Mouse (Mus musculus) liver, embryonic 11.5 days (tissue): ENCODE measurements around the gene Cyp4x1. TPM values are rescaled to one million over a fixed set of nuclear protein-coding genes. Genes with fewer than 3 reads are reported as not detected.
"Not testable (repeated sequence)": the region's sequence is repeated elsewhere in the genome, so short reads cannot be mapped to it uniquely, and the experiment has no call there.

Experiments used
- ATAC-seq: fragments of 200-750 bp; cut with Nextera tagmentation; replicated peaks from 2 replicates; pipeline ENCODE4 v1.8.0; 2017; ENCODE audit warnings: moderate number of reproducible peaks, mild to moderate bottlenecking, moderate TSS enrichment, moderate library complexity; ENCODE audit not compliant: low FRiP score
- DNase-seq: peaks from one replicate; pipeline ENCODE4 v3.0.0-alpha.2; 2017; ENCODE audit warnings: low spot score
- H3K27ac ChIP-seq: fragments of 300-500 bp; sonication (generic); 2 replicates; pipeline ENCODE4 v1.5.1; 2014; ENCODE audit warnings: mild to moderate bottlenecking, low read depth, low read length, control low read depth
- H3K27me3 ChIP-seq: fragments of 300-500 bp; sonication (generic); replicated peaks from 2 replicates; pipeline ENCODE4 v1.6.1; 2014; ENCODE audit warnings: low read length, mixed read lengths; ENCODE audit not compliant: control insufficient read depth, insufficient read depth
- H3K36me3 ChIP-seq: fragments of 300-500 bp; sonication (generic); 2 replicates; pipeline ENCODE4 v1.6.1; 2014; ENCODE audit warnings: mild to moderate bottlenecking, low read length, moderate library complexity, mixed read lengths; ENCODE audit not compliant: control insufficient read depth, insufficient read depth
- H3K4me1 ChIP-seq: fragments of 300-500 bp; sonication (generic); replicated peaks from 2 replicates; pipeline ENCODE4 v1.6.1; 2014; ENCODE audit warnings: low read length, mixed read lengths; ENCODE audit not compliant: control insufficient read depth, insufficient read depth
- H3K4me2 ChIP-seq: fragments of 300-500 bp; sonication (generic); 2 replicates; pipeline ENCODE4 v1.6.1; 2014; ENCODE audit warnings: mild to moderate bottlenecking, control low read depth, moderate library complexity
- H3K4me3 ChIP-seq: fragments of 300-500 bp; sonication (generic); 2 replicates; pipeline ENCODE4 v1.5.1; 2014; ENCODE audit warnings: low read depth, low read length, control low read depth
- H3K9ac ChIP-seq: fragments of 300-500 bp; sonication (generic); 2 replicates; pipeline ENCODE4 v1.6.1; 2014; ENCODE audit warnings: low read depth, low read length, control low read depth
- H3K9me3 ChIP-seq: fragments of 300-500 bp; sonication (generic); 2 replicates; pipeline ENCODE4 v1.6.1; 2016; ENCODE audit warnings: low read length, inconsistent platforms, mixed read lengths; ENCODE audit not compliant: control insufficient read depth
- WGBS: fragments of 180-500 bp; shearing (Covaris S2); extraction: QIAGEN DNeasy Blood & Tissue Kit; methylation state at CpG from one replicate; pipeline ENCODE4 v1.1.7; 2014; 5-methylcytosine and 5-hydroxymethylcytosine counted together
- polyA plus RNA-seq: library from polyadenylated mRNA; unstranded; fragments of >200 nt; fragmentation: Nextera tagmentation; extraction: Ambion mirVana; gene quantifications from 2 replicates; pipeline ENCODE4 v1.2.1, GENCODE M21; 2014

Cyp4x1 gene
- polyA plus RNA-seq, result 0.29 and 0.30 TPM in 2 replicates

DNA sequence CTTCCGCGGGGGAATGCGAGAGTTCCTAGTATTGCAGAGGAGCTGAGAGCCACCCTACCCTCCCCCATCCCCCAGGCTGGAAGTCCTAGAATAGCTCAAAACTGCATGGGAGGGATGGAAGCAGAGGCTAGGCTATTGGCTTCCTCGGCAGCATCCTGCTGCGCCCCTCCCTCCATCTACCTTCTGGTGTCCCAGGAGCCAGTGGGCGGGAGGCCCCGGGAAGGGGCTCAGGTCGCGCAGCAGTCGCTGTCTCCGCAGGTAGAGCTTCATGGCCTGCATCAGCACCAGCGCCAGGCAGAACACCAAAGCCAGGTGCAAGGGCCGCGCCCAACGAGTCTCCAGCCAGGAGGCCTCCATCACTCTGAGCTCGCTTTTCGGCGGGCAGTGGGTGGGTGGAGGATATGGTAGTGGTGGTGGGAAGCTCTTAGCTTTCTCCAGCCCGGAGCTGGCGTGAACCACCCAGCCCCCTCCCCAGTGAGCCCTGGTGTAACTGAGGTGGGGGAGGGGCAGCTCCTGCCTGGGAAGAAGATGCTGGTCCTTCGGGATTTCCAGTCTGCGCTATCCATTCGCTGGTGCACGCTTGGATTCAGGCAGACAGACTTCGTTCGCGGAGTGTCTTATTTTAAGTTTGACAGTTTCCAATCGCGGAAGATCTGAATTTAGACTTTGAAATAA lies at the start of gene Cyp4x1:
Cyp4x1 (minus strand) TSS at position 661 of the 675 bp plus-strand sequence.
- peak; percentile 53 for ATAC-seq
- peak; percentile 39 for DNase-seq
- WGBS, result 1% methylated on average over 29 of the region's 29 CpGs

DNA sequence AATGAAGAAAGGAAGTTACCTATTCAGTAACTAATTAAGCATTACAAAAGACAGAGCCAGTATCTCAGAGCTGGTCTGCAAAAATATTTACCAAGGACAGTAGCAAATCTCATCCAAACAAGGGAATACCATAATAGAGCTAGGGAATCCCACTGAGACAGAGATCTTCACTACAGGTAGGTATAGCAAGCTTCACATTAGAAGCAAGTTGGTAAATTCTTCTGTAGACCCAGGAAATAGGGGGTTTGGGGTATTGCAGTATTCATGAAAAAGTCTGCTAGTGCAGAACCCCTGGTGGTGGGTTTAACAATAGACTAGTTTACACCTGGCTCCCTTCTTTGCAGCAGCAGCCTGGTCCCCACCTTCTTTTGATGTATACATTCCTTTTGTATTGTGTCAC lies 42.1 kb upstream of the Cyp4x1 start:
- not testable (repeated sequence) for H3K27ac ChIP-seq, H3K27me3 ChIP-seq, H3K4me2 ChIP-seq, ATAC-seq, DNase-seq, H3K36me3 ChIP-seq, H3K4me1 ChIP-seq, H3K4me3 ChIP-seq, H3K9ac ChIP-seq, H3K9me3 ChIP-seq

More for the DNA sequence above, at the start of gene Cyp4x1:
- Histone ChIP-seq H3K9me3 (no peaks in the 10 kb centered on the region), H3K4me2 (peak within 1 kb of the TSS; percentile 44), H3K4me3 (no peak within 1 kb of the TSS), H3K36me3 (no peaks in the 10 kb centered on the region), H3K27ac (peak within 1 kb of the TSS; percentile 28; the same call in 1 of the 2 replicates), H3K4me1 (no peaks in the 10 kb centered on the region), H3K27me3 (peaks cover 16% of the 10 kb centered on the region), H3K9ac (peak within 1 kb of the TSS; percentile 37; the same call in 1 of the 2 replicates)

- H3K27ac ChIP-seq, result no peak overlapping the region
- 45% methylated on average over 1 of the region's 1 CpGs for WGBS
- ATAC-seq, result no peak
These were observed 40.7 kb upstream of the Cyp4x1 start for GRCm38 (mm10) chr4:115174694-115175353.

DNA sequence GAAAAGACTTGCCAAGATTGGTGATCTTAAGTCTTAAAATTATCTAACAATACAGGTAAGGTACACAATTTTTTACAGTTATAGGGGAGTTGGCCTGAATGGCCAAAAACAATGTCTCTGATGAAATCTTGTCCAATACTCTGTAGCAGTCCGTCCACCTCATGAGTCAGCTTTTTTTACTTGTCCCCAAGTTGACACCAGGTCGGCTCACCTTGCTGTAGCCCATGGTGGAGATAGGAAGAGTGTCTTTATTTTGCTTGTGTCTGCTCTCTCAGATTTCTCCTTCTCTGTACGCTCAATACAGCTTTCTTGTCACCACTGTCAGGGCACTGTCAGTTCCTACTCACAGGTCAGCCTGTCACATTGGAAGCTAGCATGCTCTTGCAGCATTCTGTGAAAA lies 24.9 kb upstream of the Cyp4x1 start:
- not testable (repeated sequence) for H3K4me2 ChIP-seq, H3K4me1 ChIP-seq, H3K27me3 ChIP-seq, H3K4me3 ChIP-seq, H3K9ac ChIP-seq, ATAC-seq, H3K9me3 ChIP-seq, DNase-seq, H3K36me3 ChIP-seq, H3K27ac ChIP-seq
- WGBS, result 74% methylated on average over 3 of the region's 3 CpGs

More at GRCm38 (mm10) chr4:115174694-115175353, 40.7 kb upstream of the Cyp4x1 start:
- no peak overlapping the region for H3K4me2 ChIP-seq
- H3K27me3 ChIP-seq, result no peaks in the 10 kb centered on the region
- no peaks in the 10 kb centered on the region for H3K9me3 ChIP-seq
- no peak overlapping the region for H3K4me3 ChIP-seq
- no peaks in the 10 kb centered on the region for H3K4me1 ChIP-seq
- H3K36me3 ChIP-seq, result no peaks in the 10 kb centered on the region
- DNase-seq, result no peak
- no peak overlapping the region for H3K9ac ChIP-seq

DNA sequence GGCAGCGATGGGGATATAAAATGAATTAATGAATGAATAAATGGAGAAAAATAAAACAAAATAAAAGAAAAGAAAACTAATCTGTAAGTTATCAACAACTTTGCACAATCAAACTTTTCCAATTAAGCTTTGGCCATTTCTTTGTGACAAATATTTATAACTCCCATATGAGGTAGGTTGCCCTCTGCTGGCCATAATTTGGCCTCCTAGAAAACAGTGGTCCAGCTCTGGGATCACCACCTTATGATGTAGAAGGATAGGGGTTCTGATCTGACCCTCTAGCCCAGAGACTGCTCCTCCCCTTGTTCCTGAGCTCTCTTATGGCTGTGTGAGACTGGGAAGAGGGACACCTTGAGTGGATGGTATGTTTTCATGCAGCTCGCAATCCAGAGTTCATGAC lies 20.6 kb upstream of the Cyp4x1 start:
- no peak for DNase-seq
- no peak for ATAC-seq
- H3K27me3 ChIP-seq, result no peaks in the 10 kb centered on the region
- H3K9ac ChIP-seq, result no peak overlapping the region
- 91% methylated on average over 2 of the region's 2 CpGs for WGBS
- H3K36me3 ChIP-seq, result no peaks in the 10 kb centered on the region
- no peaks in the 10 kb centered on the region for H3K4me1 ChIP-seq
- no peak overlapping the region for H3K4me2 ChIP-seq
- no peak overlapping the region for H3K4me3 ChIP-seq
- no peak overlapping the region for H3K27ac ChIP-seq
- no peaks in the 10 kb centered on the region for H3K9me3 ChIP-seq

- no peak overlapping the region for H3K4me3 ChIP-seq
- H3K9me3 ChIP-seq, result no peaks in the 10 kb centered on the region
- H3K27ac ChIP-seq, result no peak overlapping the region
- H3K27me3 ChIP-seq, result peaks cover 16% of the 10 kb centered on the region
- no peaks in the 10 kb centered on the region for H3K36me3 ChIP-seq
- DNase-seq (no peak), ATAC-seq (no peak)
- no peak overlapping the region for H3K9ac ChIP-seq
- no peaks in the 10 kb centered on the region for H3K4me1 ChIP-seq
- peak overlapping the region; percentile 44; the same call in 1 of the 2 replicates for H3K4me2 ChIP-seq
- 32% methylated on average over 7 of the region's 7 CpGs for WGBS
These were observed 182 bp upstream of the Cyp4x1 start for GRCm38 (mm10) chr4:115134296-115134630.

DNA sequence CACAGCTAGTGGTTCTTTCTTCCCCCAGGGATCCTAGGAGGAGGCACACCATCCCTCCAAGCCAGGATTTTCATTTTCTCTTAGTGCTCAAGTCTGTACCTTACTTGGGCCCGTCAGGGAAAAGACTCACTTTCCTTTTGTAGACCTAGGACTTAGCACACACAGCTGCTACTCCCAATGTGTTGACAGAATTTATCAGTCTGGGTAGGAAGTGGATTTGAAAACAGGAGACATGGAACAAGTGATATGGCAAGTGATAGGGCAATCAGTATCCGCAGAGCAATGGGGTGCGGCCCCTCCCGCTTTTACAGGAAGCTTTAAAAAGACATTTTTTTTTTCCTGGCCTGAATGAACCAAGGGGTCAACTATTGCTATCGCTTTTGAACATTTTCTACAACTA lies 996 bp downstream of the Cyp4x1 start:
- H3K27me3 ChIP-seq, result peaks cover 16% of the 10 kb centered on the region
- H3K36me3 ChIP-seq, result no peaks in the 10 kb centered on the region
- ATAC-seq (peak; percentile 76), DNase-seq (no peak)
- H3K9me3 ChIP-seq, result no peaks in the 10 kb centered on the region
- H3K4me3 ChIP-seq, result no peak overlapping the region
- no peaks in the 10 kb centered on the region for H3K4me1 ChIP-seq
- peak overlapping the region; percentile 44 for H3K4me2 ChIP-seq
- no peak overlapping the region for H3K9ac ChIP-seq
- 3% methylated on average over 5 of the region's 5 CpGs for WGBS
- H3K27ac ChIP-seq, result peak overlapping the region; percentile 28; the same call in 1 of the 2 replicates

DNA sequence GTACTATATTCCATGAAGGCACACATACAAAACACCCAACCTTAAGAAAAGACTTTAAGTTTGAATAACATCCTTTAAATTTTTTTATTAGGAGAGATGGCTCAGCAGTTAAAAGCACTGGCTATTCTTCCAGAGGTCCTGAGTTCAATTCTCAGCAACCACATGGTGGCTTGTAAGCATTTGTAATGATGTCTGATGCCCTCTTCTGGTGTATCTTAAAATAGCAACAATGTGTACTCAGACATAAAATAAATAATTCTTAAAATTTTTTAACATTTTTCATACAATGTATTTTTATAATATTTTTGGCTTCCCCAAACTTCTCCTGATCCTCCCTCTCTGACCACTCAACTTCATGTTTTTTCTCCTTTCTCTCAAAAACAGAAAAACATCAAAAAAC lies 9.4 kb downstream of the Cyp4x1 start:
- H3K27me3 ChIP-seq, result no peaks in the 10 kb centered on the region
- H3K4me3 ChIP-seq, result no peak overlapping the region
- H3K9ac ChIP-seq, result no peak overlapping the region
- no peaks in the 10 kb centered on the region for H3K4me1 ChIP-seq
- H3K9me3 ChIP-seq, result no peaks in the 10 kb centered on the region
- ATAC-seq, result no peak
- H3K36me3 ChIP-seq, result no peaks in the 10 kb centered on the region
- no peak overlapping the region for H3K4me2 ChIP-seq
- no peak for DNase-seq
- no peak overlapping the region for H3K27ac ChIP-seq

DNA sequence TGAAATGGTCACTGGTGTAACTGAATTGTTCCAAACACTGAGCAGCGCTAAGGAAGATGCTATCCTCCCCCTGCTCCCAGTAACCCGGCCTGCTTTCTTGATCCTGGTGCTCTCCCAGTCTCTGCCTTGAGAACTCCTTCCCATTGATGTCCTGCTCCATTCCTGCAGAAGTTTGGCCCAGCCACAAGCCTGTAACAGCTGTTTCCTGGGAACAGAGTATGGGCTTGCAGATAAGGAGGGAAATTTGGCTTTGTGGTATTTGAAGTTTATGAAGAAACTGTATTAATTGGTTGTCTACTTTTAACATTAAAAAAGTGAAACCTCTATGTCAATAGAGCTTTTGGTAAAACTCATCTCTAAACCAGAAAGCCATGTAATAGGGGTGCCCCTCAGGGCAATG lies 10.6 kb downstream of the Cyp4x1 start:
- WGBS, result 47% methylated on average over 2 of the region's 2 CpGs
- no peak for ATAC-seq
- no peaks in the 10 kb centered on the region for H3K9me3 ChIP-seq
- no peak overlapping the region for H3K4me2 ChIP-seq
- DNase-seq, result no peak
- H3K9ac ChIP-seq, result no peak overlapping the region
- no peaks in the 10 kb centered on the region for H3K36me3 ChIP-seq
- no peak overlapping the region for H3K4me3 ChIP-seq
- no peak overlapping the region for H3K27ac ChIP-seq
- no peaks in the 10 kb centered on the region for H3K27me3 ChIP-seq
- H3K4me1 ChIP-seq, result no peaks in the 10 kb centered on the region
